Mouse (Mus musculus) gastrocnemius, adult 2 months (tissue): ENCODE measurements around the gene Hsf2. TPM values are rescaled to one million over a fixed set of nuclear protein-coding genes. Genes with fewer than 3 reads are reported as not detected.

Source experiments
- DNase-seq: peaks from one replicate; pipeline ENCODE4 v3.0.0; 2022
- H3K27ac ChIP-seq: fragments of 200-600 bp; 2 replicates; pipeline ENCODE4 v1.8.1; 2022; ENCODE audit warnings: mild to moderate bottlenecking
- H3K4me3 ChIP-seq: fragments of 200-600 bp; 2 replicates; pipeline ENCODE4 v1.8.1; 2022; ENCODE audit warnings: mild to moderate bottlenecking, moderate library complexity
- CTCF ChIP-seq: fragments of 200-600 bp; IDR thresholded peaks from 2 replicates; pipeline ENCODE4 v1.8.1; 2022; ENCODE audit warnings: antibody characterized with exemption, mild to moderate bottlenecking, moderate library complexity
- intact Hi-C: fragments of 180-260 bp; cut with DNase I; formaldehyde crosslinking; loops from one replicate; pipeline ENCODE4 v1.15.1; 2025
- total RNA-seq, 2 experiments: library from RNA; stranded (reverse); gene quantifications; 2 replicates each; pipeline ENCODE4 v1.2.3; 2021

Gene Hsf2
- total RNA-seq, 2 experiments from 2014 or later = 22.6 to 22.8 TPM

DNA sequence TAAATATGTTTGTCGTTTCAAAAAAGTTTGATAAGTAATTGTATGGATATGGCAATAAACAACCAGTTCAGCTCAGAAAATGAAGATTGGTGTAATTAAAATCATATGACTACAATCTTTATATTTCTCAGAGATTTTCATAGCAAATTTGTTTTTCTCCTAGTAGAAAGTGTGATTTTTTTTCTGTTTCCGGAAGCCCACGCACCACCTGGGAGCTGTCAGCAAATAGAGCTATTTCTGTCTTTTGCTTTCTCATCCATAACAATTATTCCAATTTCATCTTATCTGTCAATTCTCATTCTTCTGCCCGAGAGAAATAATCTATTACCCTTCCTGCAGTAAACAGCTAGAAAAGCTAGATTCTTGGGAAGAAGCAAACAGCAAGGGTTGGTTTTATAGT, 63.4 kb downstream of the Hsf2 start:
- no peak overlapping the region for H3K27ac ChIP-seq
- intact Hi-C loops = no loop called here
- TF ChIP-seq CTCF = no peak
- no peak for DNase-seq
- H3K4me3 ChIP-seq = no peak overlapping the region

DNA sequence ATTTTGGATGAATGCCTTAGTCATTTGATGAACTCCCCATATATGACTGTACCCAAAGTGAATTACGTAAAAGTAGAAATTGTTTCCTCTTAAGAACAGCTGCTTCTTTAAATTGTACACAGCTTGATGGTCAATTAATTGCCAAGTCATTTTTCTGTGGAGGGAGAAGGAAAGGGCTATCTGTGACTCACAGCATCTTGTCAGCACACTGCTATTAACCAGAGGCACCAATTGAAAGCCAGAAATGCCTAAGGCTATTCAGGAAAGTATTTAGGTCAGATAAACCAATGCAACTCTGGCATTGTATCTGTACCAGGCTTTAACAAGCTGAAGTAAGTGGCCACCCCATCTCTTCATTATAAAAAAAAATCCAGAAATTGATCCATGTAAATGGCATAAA, 67.5 kb downstream of the Hsf2 start:
- intact Hi-C loops = no loop called here
- Histone ChIP-seq H3K4me3 (no peak overlapping the region), H3K27ac (no peak overlapping the region)
- no peak for DNase-seq
- no peak for TF ChIP-seq CTCF

DNA sequence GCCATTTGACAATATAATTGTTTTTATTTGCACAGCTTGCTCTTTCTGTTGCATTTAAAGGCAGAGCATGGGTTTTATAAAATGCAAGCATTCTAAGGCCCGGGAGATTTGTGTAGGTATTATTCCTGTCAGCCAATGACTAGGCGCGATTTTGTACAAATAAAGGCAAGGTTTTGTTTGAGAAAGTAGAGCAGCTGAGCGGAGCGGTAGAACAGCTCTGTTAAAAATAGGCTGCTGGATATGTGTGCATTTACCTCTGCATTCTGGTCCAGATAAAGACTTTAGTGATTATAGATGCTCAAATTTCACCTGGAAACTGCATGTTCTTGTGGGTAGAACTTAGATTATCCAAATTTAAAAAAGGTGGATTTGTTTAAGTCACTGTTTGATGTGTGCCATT, 71.4 kb downstream of the Hsf2 start:
- no peak for DNase-seq
- Histone ChIP-seq H3K27ac (no peak overlapping the region), H3K4me3 (no peak overlapping the region)
- no peak for TF ChIP-seq CTCF
- intact Hi-C loops = no loop called here

Other genes starting within 250 kb of the Hsf2 start
- 100 to 1,000 TPM; 180 to 183 TPM for gene Serinc1, start 46.1 kb downstream of the Hsf2 start, total RNA-seq
- not detected for gene Pkib, start 145.6 kb downstream of the Hsf2 start, total RNA-seq